ENCODE assay signal across 14 mouse cellular contexts in genomic region chr11:46920244-46920643, GRCm38 (mm10).
A peak's percentile ranks its signal among the peaks of the same experiment; 100 is the strongest.
DNase-seq lines count a peak whose midpoint lies in the region; ATAC-seq and TF ChIP-seq lines count a peak whose summit lies in the region.
"Had no signal": no experiment of that assay in that cellular context is flagged by ENCODE, and none has a peak within 500 bp of the region (broad histone marks: within the 10 kb centered on the region; RNA-seq: fewer than 3 reads in every experiment).

No protein-coding gene starts in this region.

- TF ChIP-seq CTCF in layer of hippocampus, adult 2 months (conservative IDR thresholded peaks at IDR 0.05), result peak; percentile 80

- WGBS in neural tube, embryonic 12.5 days, result 90% methylated on average over 1 of the region's 1 CpGs
- WGBS in neural tube, embryonic 15.5 days, result 84% methylated on average over 1 of the region's 1 CpGs

- no peak overlapping the region for H3K4me2 ChIP-seq in neural tube, embryonic 12.5 days (replicated peaks)
- H3K4me2 ChIP-seq in neural tube, embryonic 15.5 days, result no peak overlapping the region
- H3K4me2 ChIP-seq: lung, embryonic 15.5 days had no signal

- no peak for DNase-seq in frontal cortex, postnatal 10 days (ENCODE audit: low spot score in 2 of 2)
- DNase-seq in layer of hippocampus, adult 2 months (ENCODE audit: low spot score in 2 of 2), result peak; percentile 7 to 21
- no peak for DNase-seq in layer of hippocampus, adult 9-11 months
- DNase-seq in c-Kit-positive CD71-positive TER-119-positive erythroid progenitor cells, embryonic 14.5 days (ENCODE audit: low spot score), result no peak
- no peak for DNase-seq in ovary, adult 18-20 months (ENCODE audit: low spot score)
- DNase-seq: gastrocnemius, postnatal 36 days; heart, postnatal 4 days; kidney, postnatal 10 days; left cerebral cortex, postnatal 4 days; thymus, postnatal 25 days had no signal

- no peak overlapping the region for H3K9ac ChIP-seq in neural tube, embryonic 12.5 days
- no peak overlapping the region for H3K9ac ChIP-seq in neural tube, embryonic 15.5 days (replicated peaks)
- H3K9ac ChIP-seq: lung, embryonic 15.5 days had no signal

- H3K36me3 ChIP-seq in neural tube, embryonic 12.5 days, result no peaks in the 10 kb centered on the region
- H3K36me3 ChIP-seq in neural tube, embryonic 15.5 days, result no peaks in the 10 kb centered on the region
- H3K36me3 ChIP-seq: lung, embryonic 15.5 days had no signal

- no peaks in the 10 kb centered on the region for H3K27me3 ChIP-seq in neural tube, embryonic 12.5 days (replicated peaks)
- no peaks in the 10 kb centered on the region for H3K27me3 ChIP-seq in neural tube, embryonic 15.5 days (replicated peaks)
- H3K27me3 ChIP-seq: lung, embryonic 15.5 days had no signal

- H3K4me1 ChIP-seq in neural tube, embryonic 12.5 days, result no peaks in the 10 kb centered on the region
- H3K4me1 ChIP-seq in neural tube, embryonic 15.5 days, result no peaks in the 10 kb centered on the region
- H3K4me1 ChIP-seq: lung, embryonic 15.5 days had no signal

- peak; percentile 70 for ATAC-seq in frontal cortex, adult (ENCODE audit: low TSS enrichment)
- 0 out of 2 replicates have a peak, but pooled peaks have one; percentile 44 for ATAC-seq in neural tube, embryonic 12.5 days (ENCODE audit: low FRiP score, low read depth)
- no peak for ATAC-seq in neural tube, embryonic 15.5 days (ENCODE audit: low FRiP score)

- no peaks in the 10 kb centered on the region for H3K9me3 ChIP-seq in neural tube, embryonic 12.5 days
- H3K9me3 ChIP-seq in neural tube, embryonic 15.5 days (replicated peaks), result no peaks in the 10 kb centered on the region
- H3K9me3 ChIP-seq: lung, embryonic 15.5 days had no signal

- no peak overlapping the region for H3K4me3 ChIP-seq in layer of hippocampus, adult 2 months
- no peak overlapping the region for H3K4me3 ChIP-seq in neural tube, embryonic 12.5 days
- no peak overlapping the region for H3K4me3 ChIP-seq in neural tube, embryonic 15.5 days (replicated peaks)
- H3K4me3 ChIP-seq: lung, embryonic 15.5 days had no signal

- H3K27ac ChIP-seq in layer of hippocampus, adult 2 months, result no peak overlapping the region
- no peak overlapping the region for H3K27ac ChIP-seq in neural tube, embryonic 12.5 days
- no peak overlapping the region for H3K27ac ChIP-seq in neural tube, embryonic 15.5 days (replicated peaks)
- H3K27ac ChIP-seq: lung, embryonic 15.5 days had no signal

Comparison
In these comparisons a context has a peak if more than half of its experiments do, and no peak if none do; other contexts are left out.
1. DNase-seq: peak in layer of hippocampus, adult 2 months (2 of 2); none in frontal cortex, postnatal 10 days (0 of 2), layer of hippocampus, adult 9-11 months (single experiment), c-Kit-positive CD71-positive TER-119-positive erythroid progenitor cells, embryonic 14.5 days (single experiment) and ovary, adult 18-20 months (single experiment).